Mouse (Mus musculus) embryo, embryonic 10.5 days (tissue): ENCODE measurements around the gene Itga11.

Source experiments
- DNase-seq: peaks from one replicate; pipeline ENCODE4 v3.0.0-alpha.2; 2015; ENCODE audit warnings: low spot score

Itga11 gene

GRCm38 (mm10) chr9:62684311-62684710 lies 6.7 kb downstream of the Itga11 start:
- no peak for DNase-seq

- DNase-seq, result no peak
Measured at GRCm38 (mm10) chr9:62689748-62690147, 12.1 kb downstream of the Itga11 start.

- DNase-seq, result no peak
Measured at GRCm38 (mm10) chr9:62694054-62694453, 16.4 kb downstream of the Itga11 start.

- DNase-seq, result no peak
Measured at GRCm38 (mm10) chr9:62695210-62695609, 17.6 kb downstream of the Itga11 start.

GRCm38 (mm10) chr9:62696799-62697198 lies 19.2 kb downstream of the Itga11 start:
- no peak for DNase-seq

- no peak for DNase-seq
Measured at GRCm38 (mm10) chr9:62707267-62707666, 29.6 kb downstream of the Itga11 start.

- DNase-seq, result peak; percentile 58
Measured at GRCm38 (mm10) chr9:62707870-62708269, 30.2 kb downstream of the Itga11 start.

- no peak for DNase-seq
Measured at GRCm38 (mm10) chr9:62709983-62710382, 32.4 kb downstream of the Itga11 start.

- no peak for DNase-seq
Measured at GRCm38 (mm10) chr9:62712374-62712773, 34.7 kb downstream of the Itga11 start.

GRCm38 (mm10) chr9:62713040-62713439 lies 35.4 kb downstream of the Itga11 start:
- no peak for DNase-seq

GRCm38 (mm10) chr9:62714336-62714735 lies 36.7 kb downstream of the Itga11 start:
- DNase-seq, result no peak

GRCm38 (mm10) chr9:62717982-62718381 lies 40.4 kb downstream of the Itga11 start:
- DNase-seq, result peak; percentile 37

GRCm38 (mm10) chr9:62721791-62722190 lies 44.2 kb downstream of the Itga11 start:
- peak; percentile 58 for DNase-seq

GRCm38 (mm10) chr9:62722716-62723115 lies 45.1 kb downstream of the Itga11 start:
- no peak for DNase-seq

GRCm38 (mm10) chr9:62724175-62724574 lies 46.5 kb downstream of the Itga11 start:
- DNase-seq, result no peak

GRCm38 (mm10) chr9:62725247-62725646 lies 47.6 kb downstream of the Itga11 start:
- peak; percentile 74 for DNase-seq

GRCm38 (mm10) chr9:62726472-62726871 lies 48.8 kb downstream of the Itga11 start:
- DNase-seq, result peak; percentile 53

GRCm38 (mm10) chr9:62744558-62745275 lies 67.1 kb downstream of the Itga11 start:
- peak; percentile 83 for DNase-seq

GRCm38 (mm10) chr9:62746646-62747045 lies 69.0 kb downstream of the Itga11 start:
- no peak for DNase-seq

GRCm38 (mm10) chr9:62749666-62750065 lies 72.0 kb downstream of the Itga11 start:
- DNase-seq, result no peak

GRCm38 (mm10) chr9:62750381-62750780 lies 72.8 kb downstream of the Itga11 start:
- DNase-seq, result no peak

GRCm38 (mm10) chr9:62758288-62758687 lies 80.7 kb downstream of the Itga11 start:
- DNase-seq, result no peak

- DNase-seq, result peak; percentile 15
Measured at GRCm38 (mm10) chr9:62759601-62760000, 82.0 kb downstream of the Itga11 start.

GRCm38 (mm10) chr9:62763478-62763877 lies 85.9 kb downstream of the Itga11 start:
- peak; percentile 44 for DNase-seq
